Mouse (Mus musculus) adrenal gland, adult 8-10 months (tissue): ENCODE results near the gene Lrmda. TPM values are rescaled to one million over a fixed set of nuclear protein-coding genes. Genes with fewer than 3 reads are reported as not detected.

Experiments used
- DNase-seq: peaks from one replicate; pipeline ENCODE4 v3.0.0; 2022
- total RNA-seq, 4 experiments: library from RNA; stranded (reverse); gene quantifications; 2 replicates each; pipeline ENCODE4 v1.2.4; 2022

Gene Lrmda
- total RNA-seq: 1 to 10 TPM; 3.4 to 8.5 (median 5.7) TPM

GRCm38 (mm10) chr14:22019252-22019948 lies at the start of gene Lrmda:
Lrmda (plus strand) TSS chr14:22019712.
- peak; percentile 79 for DNase-seq

GRCm38 (mm10) chr14:21981462-21981861 lies 38.0 kb upstream of the Lrmda start:
- peak; percentile 76 for DNase-seq

GRCm38 (mm10) chr14:21982096-21982591 lies 37.4 kb upstream of the Lrmda start:
- peak; percentile 45 for DNase-seq

- peak; percentile 46 for DNase-seq
These were observed 36.8 kb upstream of the Lrmda start for GRCm38 (mm10) chr14:21982592-21983310.

GRCm38 (mm10) chr14:21983311-21983949 lies 36.1 kb upstream of the Lrmda start:
- peak; percentile 21 for DNase-seq

GRCm38 (mm10) chr14:21983950-21984730 lies 35.4 kb upstream of the Lrmda start:
- DNase-seq: no peak

GRCm38 (mm10) chr14:21984757-21985425 lies 34.6 kb upstream of the Lrmda start:
- peak; percentile 39 for DNase-seq

- peak; percentile 44 for DNase-seq
These were observed 34.0 kb upstream of the Lrmda start for GRCm38 (mm10) chr14:21985426-21985931.

- peak; percentile 79 for DNase-seq
These were observed 33.4 kb upstream of the Lrmda start for GRCm38 (mm10) chr14:21985981-21986732.

- DNase-seq: peak; percentile 31
These were observed 32.5 kb upstream of the Lrmda start for GRCm38 (mm10) chr14:21986733-21987659.

- DNase-seq: peak; percentile 99
These were observed 31.6 kb upstream of the Lrmda start for GRCm38 (mm10) chr14:21987660-21988576.

- DNase-seq: peak; percentile 42
These were observed 30.8 kb upstream of the Lrmda start for GRCm38 (mm10) chr14:21988577-21989290.

GRCm38 (mm10) chr14:21989291-21989913 lies 30.1 kb upstream of the Lrmda start, which contains the start of gene Zfp503:
Zfp503 (minus strand) TSS chr14:21989601.
- peak; percentile 80 for DNase-seq

- peak; percentile 36 for DNase-seq
These were observed 29.0 kb upstream of the Lrmda start for GRCm38 (mm10) chr14:21990321-21991021.

GRCm38 (mm10) chr14:21991251-21991780 lies 28.2 kb upstream of the Lrmda start:
- DNase-seq: peak; percentile 87

- no peak for DNase-seq
These were observed 27.7 kb upstream of the Lrmda start for GRCm38 (mm10) chr14:21991856-21992255.
